Mouse (Mus musculus) ES-CJ7 (cell line): ENCODE data around the gene Gars.

ENCODE experiments used
- DNase-seq: peaks from one replicate; pipeline ENCODE4 v3.0.0; 2011; ENCODE audit warnings: low read depth, low spot score

The Gars gene

DNA sequence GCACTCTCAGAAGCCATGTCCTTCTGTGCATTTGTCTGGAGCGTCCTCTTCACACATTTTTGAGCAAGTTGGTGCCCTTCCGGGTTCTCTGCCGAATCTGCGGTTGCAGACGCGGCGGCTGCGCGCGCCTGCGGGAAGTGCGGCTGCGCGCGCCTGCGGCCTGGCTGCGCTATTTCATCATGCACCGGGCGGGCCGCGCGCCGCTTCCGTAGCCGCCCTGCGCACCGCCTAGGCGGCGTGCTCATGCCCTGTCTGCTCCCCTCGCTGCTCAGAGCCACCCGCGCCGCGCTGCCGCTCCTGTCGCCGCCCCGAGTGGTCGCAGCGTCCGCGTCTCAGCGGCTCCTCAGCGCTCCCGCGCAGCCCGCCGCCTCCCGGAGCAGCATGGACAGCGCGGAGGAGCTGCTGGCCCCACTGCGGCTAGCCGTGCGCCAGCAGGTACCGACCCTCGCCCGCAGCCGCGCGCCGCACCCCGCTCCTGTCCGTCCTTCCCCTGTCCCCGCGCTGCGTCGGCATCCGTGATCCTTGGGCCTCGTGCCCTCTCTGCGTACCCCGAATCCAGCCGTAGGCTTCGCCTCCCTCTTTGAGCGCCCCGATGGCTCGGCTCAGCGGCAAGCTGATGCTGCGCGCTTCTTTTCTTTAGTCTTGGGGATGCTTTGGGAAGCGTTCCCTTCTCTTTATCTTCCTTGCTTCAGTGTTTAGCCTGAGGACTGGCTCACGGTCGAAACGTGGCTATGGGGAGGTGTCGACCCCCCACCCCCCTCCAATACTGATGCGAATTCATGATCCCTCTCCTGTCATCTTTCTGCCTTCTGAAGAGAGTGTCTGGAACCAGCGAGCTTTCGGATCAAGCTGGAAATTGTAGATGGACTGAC is at the start of gene Gars:
TSS of gene Gars (plus strand) at position 209 of the 872 bp plus-strand sequence.
- DNase-seq: peak; percentile 84

DNA sequence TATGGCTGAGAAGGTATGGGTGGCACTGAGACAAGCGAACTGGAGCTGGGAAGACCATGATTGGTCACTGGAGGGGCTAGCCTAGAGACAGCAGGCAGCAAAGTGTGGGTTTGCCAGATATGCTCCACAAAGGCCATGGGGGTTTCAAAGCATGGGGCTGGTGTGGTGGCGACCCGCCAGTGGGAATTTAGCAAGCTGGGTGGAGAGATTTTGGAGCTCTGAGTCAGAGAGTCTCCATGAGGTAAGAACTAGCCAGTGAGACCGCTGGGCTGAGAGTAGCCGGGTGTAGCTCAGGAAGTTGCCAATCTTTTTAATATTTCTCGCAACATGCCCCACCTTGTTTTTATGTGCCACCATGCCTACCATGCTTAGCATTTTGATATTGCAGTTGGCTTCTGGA is 49.7 kb upstream of the Gars start:
- DNase-seq: no peak

DNA sequence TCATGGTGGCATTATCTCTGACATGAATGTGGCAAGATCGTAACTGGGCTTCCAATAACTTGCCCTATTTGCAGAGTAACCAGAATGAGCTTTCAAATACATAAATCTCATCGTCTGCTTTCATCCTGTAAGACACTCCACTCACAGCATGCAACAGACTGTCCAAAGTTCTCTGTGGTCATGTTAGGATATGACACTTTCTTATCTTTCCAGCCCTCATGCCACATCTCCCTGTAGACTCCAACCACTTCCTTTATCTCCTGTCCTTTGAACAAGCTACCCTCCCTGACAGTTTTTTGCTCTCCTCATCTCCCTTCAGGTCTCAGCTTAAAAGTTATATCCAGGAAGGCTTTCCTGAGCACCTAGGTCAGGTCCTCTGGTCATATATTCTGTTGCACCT is 46.6 kb upstream of the Gars start:
- no peak for DNase-seq

DNA sequence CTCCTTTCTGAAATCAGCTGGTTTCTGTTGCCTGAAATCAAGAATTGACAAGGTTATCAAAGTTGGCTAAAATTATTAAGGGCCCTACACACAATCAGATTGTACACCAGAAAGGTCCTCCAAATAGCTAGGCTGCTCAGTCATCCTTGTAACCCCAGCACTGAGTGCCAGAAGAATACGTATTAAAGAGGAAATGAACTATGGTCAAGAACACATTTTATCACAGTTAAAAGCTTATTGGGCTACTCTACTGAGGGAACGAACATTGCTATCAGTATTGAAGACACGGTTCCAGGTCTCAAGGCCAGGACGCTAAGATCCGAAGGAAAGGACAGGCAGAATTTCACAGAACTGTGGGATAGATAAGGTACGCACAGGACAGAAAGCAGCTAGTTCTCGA is 45.7 kb upstream of the Gars start:
- DNase-seq: no peak

DNA sequence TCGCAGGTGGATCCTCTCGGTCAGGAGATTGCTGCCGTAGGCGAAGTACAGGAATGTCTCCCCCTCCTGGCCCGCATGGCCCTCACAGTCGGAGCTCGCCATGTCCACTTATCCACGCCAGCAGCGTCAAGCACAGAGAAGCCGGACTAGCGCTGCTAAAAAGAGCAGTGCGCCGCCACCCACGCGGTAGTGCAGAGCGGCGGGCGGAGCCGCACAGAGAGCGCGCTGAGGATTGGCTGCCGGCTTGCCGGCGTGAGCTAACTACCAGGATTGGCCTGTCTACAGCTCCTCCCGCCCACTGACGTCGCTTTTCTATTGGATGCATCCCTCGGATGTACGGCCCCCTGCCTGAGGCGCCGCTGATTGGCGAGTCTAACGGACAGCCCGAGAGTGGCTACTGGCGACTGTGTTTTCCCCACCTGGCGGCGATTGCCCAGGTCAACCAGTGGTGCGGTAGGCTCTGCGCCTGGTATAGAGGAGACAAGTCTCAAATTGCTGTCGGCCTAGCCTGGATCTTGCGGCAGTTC is 45.0 kb upstream of the Gars start, which contains the start of gene Ggct:
TSS of gene Ggct (minus strand) at position 217 of the 527 bp plus-strand sequence.
- peak; percentile 96 for DNase-seq

DNA sequence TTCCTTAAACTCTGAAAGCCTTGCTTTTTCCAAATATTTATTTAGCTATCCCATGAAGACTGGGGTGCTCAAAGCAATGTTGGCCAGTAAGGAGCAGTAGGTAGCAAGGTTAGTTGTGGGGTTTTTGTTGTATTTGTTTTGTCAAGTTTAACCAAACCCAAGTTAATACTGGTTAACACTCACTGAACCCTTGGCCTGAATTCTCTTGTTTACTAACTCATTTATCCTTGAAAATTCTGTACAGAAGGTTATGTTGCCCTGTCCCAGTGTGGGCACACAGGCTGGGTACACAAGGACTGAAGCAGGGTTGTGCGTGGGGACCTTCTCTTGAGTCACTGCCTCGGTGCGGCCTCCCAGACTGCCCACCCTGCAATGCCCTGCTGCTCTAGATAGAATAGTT is 41.4 kb upstream of the Gars start:
- no peak for DNase-seq

DNA sequence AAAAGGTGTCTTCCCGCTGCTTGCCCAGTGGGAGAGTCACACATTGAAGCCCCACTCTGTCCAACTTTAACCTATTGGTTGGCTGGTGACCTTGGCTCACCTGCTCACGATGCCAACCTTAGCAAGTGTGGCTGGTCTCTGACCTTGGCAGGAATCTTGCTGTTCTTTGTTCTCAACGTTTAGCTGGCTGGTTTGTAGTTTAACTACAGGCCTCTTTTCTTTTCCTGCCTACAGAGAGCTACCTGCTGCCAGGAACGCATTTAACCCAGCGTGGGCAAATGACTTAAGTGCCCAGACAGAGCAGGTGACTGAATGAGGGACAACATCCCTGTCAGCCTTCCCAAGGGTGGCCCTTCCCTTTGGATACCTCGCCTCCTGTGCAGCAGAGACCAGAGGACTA is 40.1 kb upstream of the Gars start:
- DNase-seq: no peak

DNA sequence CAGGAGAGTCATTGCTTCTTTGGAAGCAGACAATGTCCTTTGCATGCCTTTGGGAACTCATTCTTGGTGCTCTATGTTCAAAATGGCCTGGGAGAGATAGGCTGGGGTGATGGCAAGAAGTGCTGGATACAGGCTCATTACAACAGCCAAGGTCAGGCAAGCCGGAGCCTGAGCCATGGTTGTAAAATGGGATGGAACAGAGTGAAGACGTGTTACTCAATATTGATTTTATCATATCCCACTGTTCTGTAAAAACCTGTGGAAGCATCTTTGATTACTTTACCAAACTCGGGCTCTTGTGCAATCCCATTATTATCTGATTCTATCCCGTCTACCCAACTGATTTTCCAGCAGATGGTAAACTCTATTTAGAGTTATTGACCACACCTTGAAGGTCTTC is 36.5 kb upstream of the Gars start:
- DNase-seq: no peak

DNA sequence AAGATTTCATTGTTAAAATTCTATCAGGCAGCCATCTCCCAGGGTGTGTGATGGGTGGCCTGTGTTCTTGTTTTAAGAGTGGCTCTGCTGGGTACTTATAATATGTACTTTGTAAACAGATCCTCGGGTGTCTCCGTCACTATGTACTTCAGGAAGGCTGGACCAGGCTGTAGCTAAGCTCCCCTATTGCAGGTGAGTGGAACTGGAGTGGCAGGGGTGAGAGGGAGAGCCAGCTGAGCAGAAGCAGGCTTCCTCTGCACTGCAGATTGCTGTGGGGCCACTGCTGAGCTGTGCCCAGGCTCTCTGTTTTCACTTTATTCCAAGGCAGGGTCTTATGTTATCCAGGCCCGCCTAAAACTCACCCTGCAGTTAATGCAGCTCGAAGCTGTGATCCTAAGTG is 35.4 kb upstream of the Gars start:
- no peak for DNase-seq

DNA sequence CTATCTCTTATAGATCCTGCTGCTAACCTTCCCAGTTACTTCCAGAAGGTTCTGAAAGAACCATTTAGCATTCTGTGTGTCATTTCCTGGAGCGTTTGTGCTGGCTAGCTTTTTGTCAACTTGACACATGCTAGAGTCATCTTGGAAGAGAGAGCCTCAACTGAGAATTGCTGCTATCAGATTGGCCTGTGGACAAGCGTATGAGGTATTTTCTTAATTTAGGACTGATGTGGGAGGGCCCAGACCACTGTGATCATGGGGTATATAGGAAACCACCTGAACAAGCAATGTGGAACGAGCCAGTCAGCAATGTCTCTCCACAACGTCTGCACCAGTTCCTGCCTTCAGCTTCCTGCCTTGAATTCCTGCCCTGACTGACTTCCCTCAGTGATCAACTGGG is 34.2 kb upstream of the Gars start:
- DNase-seq: no peak

DNA sequence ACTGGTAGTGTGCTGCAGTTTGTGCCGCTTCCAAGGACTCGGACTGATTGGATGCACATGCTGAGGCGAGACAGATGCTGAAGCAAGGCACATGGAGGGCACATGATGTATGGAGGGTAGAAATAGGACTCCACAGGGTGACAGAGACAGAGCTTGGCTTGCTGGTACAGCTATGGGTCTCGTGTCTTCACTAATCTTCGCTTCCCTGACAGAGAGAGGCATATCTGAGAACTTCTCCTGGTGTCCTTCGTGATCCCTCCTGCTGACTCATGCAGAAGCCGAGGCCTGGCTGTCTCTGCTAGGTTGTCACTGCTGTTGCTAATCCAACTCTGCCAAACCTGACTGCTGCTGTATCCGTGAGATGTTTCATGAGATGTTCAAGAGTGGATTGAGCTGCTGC is 29.4 kb upstream of the Gars start:
- no peak for DNase-seq

DNA sequence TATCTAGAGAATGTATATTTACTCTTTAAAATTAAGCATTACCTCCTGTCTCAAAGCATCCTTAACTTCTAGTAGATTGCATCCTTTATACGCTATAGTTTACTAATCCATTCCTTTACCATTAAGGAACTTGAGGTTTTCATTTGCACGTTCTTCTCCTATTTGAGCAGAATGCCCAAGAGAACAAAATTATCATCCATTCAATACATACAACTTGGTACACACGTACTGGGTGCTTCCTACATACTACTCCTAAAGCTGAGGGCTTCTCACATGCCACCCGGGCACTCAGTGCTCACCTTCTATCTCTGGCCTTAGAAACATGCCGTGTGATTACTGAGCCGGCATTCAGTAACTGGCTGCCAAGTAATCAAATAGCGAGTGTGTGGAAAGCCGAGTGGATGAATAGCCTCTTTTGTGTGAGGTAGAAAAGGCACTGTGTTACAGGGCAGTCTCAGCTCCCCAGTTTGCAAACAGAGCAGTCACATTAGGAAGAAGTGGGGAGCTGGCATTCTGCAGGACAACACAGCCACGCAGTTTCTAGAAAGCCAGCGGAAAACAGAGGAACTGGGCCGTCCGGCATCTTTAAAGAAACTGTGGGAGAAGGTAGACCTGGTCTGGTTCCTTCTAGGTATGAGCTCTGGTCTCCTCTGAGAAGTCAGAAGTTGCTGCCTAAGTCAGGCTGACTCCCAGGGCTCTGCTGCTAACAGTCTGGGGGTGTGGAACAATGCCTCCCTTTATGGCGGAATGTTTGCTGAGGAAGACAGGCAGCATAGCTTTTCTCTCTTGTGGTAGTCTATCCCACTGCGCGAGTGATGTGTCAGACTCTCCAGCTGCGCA is 28.2 kb upstream of the Gars start:
- peak; percentile 20 for DNase-seq

DNA sequence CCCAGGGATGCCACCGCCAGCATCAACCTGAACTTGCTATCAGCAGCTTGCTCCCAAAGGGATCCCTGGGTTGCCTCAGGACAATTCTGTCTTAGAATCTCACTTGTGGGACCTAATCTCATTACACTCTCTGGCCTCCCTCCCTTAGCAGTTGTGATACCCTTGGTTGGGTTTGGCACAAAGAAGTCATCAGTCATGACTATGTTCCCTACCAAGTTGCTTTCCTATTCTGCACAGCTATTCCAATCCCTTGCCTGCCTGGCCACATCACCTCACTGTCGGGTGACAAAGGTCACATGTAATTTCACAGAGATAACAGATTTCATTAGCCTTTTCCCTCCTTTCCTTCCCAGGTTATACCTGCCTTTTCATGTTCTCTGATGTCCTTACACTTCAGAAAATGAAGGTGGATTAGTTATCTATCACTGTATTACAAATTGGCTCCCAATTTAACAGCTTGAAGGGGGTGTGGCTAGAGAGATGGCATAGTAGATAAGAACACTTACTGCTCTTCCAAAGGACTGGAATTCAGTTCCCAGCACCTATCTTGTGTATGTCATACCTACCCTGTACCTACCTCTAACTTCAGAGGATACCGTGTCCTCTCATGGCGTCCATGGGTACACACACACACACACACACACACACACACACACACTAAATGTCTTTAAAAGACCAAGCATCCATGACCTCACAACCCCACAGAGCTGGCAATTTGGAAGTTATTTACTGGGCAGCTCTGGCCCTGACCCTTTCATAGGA is 27.3 kb upstream of the Gars start:
- no peak for DNase-seq

DNA sequence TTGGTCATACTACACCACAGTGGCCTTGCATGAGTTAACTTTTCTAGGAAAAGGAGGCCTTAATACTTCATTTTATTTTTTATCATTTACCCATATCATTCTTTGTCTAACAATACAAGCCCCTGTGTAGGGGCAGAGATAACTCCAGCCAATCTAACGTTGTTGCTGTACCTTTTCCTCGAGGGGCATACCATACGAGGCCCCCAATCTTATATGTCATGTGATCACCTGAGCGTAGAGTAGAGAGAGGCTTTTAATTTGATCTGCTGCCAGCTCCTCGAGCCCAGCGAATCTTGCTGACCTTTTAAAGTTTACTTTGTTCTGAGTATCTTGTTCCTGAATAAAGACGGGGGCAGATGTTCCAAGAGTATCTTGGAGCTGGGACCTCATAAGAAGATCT is 25.3 kb upstream of the Gars start:
- DNase-seq: no peak

DNA sequence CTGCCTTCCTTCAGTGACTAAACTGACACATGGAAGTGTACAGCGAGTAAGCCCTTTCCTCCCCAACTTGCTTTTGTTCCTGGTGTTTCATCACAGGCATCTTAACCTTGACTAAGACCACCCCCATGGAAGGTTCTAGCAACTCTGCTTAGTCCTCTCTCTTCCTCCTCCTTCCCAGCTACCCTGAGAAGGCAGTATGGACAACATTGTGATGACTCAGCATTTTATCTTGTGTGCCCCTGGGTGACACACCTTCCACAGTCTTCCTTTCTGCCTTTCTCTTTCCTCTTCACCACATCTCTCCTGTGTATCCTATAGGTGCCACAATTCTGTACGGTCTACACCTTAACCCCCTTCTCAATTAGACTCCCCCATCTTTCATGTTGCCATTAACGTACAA is 23.6 kb upstream of the Gars start:
- DNase-seq: no peak

DNA sequence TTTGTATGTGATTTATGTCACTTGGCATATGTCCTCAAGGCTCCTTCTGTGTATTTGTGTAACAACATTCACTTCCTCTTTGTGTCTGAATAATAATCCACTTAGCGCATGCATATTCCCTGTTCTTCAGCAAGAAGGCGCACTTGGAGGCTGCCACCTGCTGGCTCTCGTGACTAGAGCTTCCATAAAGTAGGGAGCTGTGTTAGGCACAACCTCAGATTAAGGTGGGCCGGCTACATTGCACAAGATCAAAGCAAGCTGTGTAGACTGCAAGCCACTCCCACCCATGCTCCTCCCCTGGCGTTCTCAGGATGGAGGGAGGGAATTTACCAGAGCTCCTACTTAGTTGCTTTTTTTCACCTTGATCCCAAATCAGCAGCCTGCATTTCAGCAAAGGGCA is 21.6 kb upstream of the Gars start:
- peak; percentile 83 for DNase-seq

DNA sequence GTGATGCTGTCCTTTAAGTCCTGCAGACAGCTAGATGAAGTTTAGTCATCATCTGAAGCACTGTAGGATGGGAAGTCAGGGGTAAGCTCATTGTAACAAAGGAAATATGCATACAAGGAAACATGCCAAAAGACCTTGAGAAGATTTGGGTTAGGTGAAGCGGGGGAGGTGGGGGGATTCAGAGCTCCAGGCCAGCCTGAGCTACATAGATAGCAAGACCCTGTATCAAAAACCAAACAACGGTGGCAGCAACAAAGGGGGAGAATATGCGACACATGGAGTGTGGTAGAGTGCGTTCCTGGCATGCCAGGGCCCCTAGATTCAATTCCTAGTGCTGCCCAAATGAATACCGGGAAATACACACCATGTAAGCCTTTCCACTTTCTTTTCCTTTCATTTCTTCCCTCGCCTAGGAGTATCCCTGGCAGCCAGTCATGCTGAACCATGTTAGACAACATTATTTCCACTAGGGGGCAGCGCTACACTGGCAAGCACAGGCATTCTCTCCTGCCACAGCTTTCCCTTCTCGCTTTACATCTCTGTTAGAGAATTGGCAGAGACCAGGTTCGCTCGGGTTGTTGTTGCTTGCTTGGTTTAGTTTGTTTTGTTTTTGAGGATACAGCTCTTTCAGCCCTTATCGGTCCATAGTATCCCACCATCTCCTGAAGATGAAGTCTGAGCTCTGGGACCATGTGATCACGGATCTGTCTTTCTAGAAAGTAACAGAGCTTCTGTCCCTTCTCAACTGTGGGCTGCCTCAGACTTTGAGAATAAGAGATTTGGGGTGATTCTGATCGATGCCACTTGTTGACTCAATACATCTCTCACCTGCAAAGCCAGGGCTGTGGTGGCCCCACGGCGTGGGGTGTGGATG is 20.9 kb upstream of the Gars start:
- peak; percentile 88 for DNase-seq

DNA sequence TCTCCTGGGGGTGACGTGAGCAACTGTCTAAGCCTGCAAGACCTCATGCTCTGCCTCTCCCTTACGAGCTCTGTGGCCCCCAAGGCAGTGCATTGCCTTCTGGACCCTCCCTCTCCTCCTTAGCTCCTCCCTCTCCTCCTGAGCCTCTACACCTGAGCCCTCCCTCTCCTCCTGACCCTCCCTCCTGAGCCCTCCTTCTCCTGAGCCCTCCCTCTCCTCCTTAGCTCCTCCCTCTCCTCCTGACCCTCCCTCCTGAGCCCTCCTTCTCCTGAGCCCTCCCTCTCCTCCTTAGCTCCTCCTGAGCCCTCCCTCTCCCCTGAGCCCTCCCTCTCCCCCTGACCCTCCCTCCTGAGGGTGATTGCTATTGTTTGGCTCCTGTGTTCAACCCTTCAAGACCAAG is 19.4 kb upstream of the Gars start:
- peak; percentile 80 for DNase-seq

DNA sequence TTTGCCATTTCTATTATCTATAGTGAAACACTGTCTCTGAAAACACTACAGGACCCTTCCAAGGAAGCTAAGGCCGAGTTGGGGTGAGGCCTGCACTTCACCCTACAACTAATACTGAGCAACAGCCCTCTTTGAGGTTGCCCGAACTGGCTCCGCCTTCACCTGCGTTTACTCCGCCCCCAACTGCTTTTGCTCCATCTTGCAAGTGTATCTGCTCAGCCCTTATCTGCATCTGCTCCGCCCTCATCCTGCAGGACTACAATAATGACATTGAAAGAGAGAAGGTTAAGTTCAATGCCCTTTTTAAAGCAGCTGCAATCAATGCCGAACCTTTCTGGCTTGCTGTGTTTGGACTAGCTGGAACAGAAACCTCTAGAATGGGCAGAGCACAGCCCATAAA is 16.0 kb upstream of the Gars start:
- peak; percentile 55 for DNase-seq

DNA sequence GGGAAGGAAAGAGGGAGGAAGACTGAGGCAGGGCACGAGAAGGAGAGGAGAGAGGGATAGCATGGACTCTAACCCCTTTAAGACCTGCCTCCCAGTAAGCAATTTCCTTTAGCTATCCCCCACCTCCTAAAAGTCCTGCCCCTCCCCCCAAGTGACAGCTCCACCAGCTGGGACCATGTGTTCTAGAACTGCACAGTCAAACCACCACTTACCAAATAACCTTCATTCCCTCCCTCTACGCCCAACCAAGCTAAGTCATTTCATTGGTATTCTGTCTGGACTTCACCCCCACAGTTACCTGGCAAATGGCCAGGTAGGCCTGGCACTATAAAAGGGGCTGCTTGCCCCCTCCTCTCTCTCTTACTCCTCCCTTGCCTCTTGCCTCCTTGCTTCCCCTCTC is 10.2 kb upstream of the Gars start:
- no peak for DNase-seq

DNA sequence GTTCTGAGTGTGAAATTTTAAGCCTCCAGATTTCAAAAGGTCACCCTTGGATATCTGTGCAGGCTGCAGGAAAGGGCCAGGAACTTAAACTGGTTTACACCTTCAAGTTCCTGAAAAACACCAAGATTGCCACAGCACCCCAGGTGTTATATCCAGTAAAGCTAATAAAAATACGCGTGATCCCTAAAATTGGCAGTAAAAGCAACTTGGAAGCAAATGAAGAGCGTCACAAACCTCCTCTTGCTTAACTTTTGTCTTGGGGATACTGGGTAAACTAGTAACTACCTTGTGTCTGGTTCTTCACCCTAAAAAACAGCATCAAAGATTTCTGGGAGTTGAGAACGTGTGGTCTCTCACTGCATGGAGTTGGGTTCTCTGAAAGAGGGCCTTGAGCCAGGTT is 1.1 kb upstream of the Gars start:
- DNase-seq: no peak
